Mouse (Mus musculus) neutrophil, adult 65 days (primary cell): ENCODE data around the gene Eif4ebp2. TPM values are rescaled to one million over a fixed set of nuclear protein-coding genes. Genes with fewer than 3 reads are reported as not detected.

Source experiments
- total RNA-seq: library from RNA; stranded (reverse); gene quantifications from 2 replicates; pipeline ENCODE4 v1.2.4, GENCODE M21; 2023

Gene Eif4ebp2
- 119 and 138 TPM in 2 replicates for total RNA-seq

GRCm38 (mm10) chr10:61452645-61453044, at the start of gene Eif4ebp2:
Gene Eif4ebp2 (minus strand): TSS chr10:61452661.

GRCm38 (mm10) chr10:61475594-61476439, 23.4 kb upstream of the Eif4ebp2 start, which contains the start of gene Lrrc20:
Gene Lrrc20 (plus strand): TSS chr10:61475801.

GRCm38 (mm10) chr10:61417672-61418071, 34.8 kb downstream of the Eif4ebp2 start, which contains the start of gene Nodal:
Gene Nodal (plus strand): TSS chr10:61417972.

GRCm38 (mm10) chr10:61383021-61383714, 69.3 kb downstream of the Eif4ebp2 start, which contains the start of gene Pald1:
Gene Pald1 (minus strand): TSS chr10:61383530.

Other genes with a start within 250 kb of the Eif4ebp2 start
- gene Adamts14, start 179.2 kb downstream of the Eif4ebp2 start, total RNA-seq = 0.19 TPM in 1 of 2 replicates, not detected in the other
- gene Prf1, start 154.8 kb downstream of the Eif4ebp2 start, total RNA-seq = not detected in 2 replicates
- gene Pald1, start 69.1 kb downstream of the Eif4ebp2 start, total RNA-seq = 0.14 TPM in 1 of 2 replicates, not detected in the other
- gene Nodal, start 34.7 kb downstream of the Eif4ebp2 start, total RNA-seq = not detected in 2 replicates
- 4.9 TPM in 2 replicates for gene Lrrc20, start 23.1 kb upstream of the Eif4ebp2 start, total RNA-seq
- not detected in 2 replicates for gene Npffr1, start 142.8 kb upstream of the Eif4ebp2 start, total RNA-seq
- 9.7 and 12.0 TPM in 2 replicates for gene Ppa1, start 195.9 kb upstream of the Eif4ebp2 start, total RNA-seq
- 153 and 167 TPM in 2 replicates for gene Sar1a, start 227.6 kb upstream of the Eif4ebp2 start, total RNA-seq
- gene Tysnd1, start 242.9 kb upstream of the Eif4ebp2 start, total RNA-seq = 11.8 and 15.6 TPM in 2 replicates